Mouse (Mus musculus): Measurements from ENCODE around the gene Lair1.
"Not testable (repeated sequence)": the region's sequence is repeated elsewhere in the genome, so short reads cannot be mapped to it uniquely, and the experiment has no call there.

Gene Lair1

DNA sequence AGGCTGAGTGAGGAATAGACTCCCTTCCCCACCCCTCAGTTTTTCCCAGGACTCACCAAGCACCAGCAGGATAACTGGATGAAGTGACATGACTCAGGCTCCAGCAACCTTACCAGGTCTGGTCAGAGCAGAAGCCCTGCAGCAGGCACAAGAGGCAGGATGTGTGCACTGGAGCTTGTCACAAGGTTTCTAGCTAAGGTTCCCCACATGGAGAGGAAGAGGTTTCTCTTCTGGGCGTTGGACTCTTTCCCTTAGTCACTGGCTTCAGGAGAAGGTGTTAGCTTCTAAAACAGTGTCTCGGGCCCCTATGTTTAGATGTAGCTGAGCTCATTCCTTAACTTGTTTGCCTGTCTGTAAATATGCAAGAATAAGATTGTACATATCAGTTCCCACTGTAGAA is at the start of gene Lair1:
Gene Lair1, minus strand, starts transcription at position 192 of the 400 bp plus-strand sequence.
- DNase-seq (ENCODE audit: low spot score): no peak

DNA sequence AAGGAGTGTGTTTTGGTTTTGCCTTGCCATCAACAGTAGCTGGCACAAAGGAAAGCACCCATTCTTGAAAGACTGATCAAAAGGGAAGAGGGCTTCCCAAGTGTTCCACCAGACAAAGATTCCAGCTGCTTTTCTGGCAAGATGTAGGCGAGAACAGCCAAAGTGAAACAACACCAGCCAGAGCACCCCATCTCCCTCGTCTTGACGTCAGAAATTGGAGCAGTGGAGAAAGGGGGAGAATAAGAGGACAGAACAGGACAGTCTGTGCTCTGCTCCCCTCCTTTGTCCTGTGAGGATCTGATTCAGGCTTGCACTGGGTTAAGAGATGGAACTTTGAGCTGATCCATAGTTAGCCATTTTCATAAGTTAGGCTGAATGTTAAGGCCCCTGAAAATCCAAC is 48.8 kb upstream of the Lair1 start:
- DNase-seq (ENCODE audit: low spot score): no peak

- peak; percentile 83 for DNase-seq (ENCODE audit: low spot score)
Observed at GRCm38 (mm10) chr7:4103411-4103810, 40.4 kb upstream of the Lair1 start.

DNA sequence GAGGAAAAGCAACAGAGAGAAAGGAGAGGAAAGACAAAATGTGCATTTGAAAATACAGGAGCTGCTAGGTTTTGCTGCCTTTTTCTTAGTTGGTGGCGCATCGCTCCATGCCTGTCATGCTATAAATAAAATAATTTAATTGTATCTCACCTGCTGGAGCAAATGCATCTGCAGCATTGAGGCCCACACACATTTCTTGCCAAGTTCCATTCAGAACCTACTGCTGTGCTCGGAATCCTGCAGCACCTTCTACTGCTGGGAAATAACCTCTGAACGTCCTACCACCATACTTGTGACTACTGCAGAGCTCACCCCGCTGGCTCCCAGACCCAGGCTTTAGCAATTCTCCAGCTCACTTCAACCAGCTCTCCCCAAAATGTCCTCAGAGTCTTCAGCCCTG is 38.1 kb upstream of the Lair1 start:
- DNase-seq (ENCODE audit: low spot score): no peak

GRCm38 (mm10) chr7:4098832-4099231 is 35.8 kb upstream of the Lair1 start:
- DNase-seq (ENCODE audit: low spot score): no peak

GRCm38 (mm10) chr7:4098301-4098700 is 35.3 kb upstream of the Lair1 start:
- DNase-seq (ENCODE audit: low spot score): no peak

DNA sequence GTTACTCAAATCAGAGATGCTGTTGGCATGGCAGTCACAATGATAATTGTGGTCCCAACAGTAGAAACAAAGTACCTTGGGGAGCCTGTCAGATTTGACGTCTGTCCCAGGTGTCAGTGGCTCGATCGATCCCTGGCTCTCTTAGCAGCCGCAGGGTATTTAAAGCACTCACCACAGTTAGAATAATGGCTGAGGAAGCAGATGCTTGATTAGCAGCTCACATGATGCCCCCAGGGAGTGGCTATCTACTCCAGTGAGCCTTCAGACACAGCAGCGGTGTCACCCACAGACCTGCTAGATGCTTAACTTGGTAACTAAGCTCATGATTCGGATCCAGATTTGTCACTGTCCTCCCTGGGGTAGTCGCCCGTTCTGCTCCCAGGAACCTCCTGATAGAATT is 28.2 kb upstream of the Lair1 start:
- peak; percentile 37 for DNase-seq (ENCODE audit: low spot score)

DNA sequence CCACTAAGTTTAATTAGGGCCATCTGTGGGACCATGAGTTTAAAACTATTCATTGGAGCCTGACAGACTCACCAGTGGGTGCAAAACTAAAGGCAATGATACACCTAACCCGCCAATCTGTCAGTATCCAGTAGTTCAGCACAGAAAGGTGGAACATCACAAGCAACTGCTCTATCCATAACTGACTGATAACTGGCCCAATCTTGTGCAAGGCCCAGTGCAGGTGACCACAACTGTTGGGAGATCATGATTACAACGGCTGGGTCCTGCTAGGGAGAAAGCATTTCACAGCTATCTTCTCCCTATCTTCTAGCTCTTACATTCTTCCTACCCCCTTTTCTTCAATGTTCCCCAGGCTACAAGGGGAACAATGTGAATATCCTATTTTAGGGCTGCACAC is 25.7 kb upstream of the Lair1 start:
- DNase-seq (ENCODE audit: low spot score): no peak

GRCm38 (mm10) chr7:4087896-4088480 is 25.0 kb upstream of the Lair1 start:
- DNase-seq (ENCODE audit: low spot score): no peak

GRCm38 (mm10) chr7:4087238-4087895 is 24.4 kb upstream of the Lair1 start:
- no peak for DNase-seq (ENCODE audit: low spot score)

- no peak for DNase-seq (ENCODE audit: low spot score)
Observed at GRCm38 (mm10) chr7:4085562-4085961, 22.6 kb upstream of the Lair1 start.

DNA sequence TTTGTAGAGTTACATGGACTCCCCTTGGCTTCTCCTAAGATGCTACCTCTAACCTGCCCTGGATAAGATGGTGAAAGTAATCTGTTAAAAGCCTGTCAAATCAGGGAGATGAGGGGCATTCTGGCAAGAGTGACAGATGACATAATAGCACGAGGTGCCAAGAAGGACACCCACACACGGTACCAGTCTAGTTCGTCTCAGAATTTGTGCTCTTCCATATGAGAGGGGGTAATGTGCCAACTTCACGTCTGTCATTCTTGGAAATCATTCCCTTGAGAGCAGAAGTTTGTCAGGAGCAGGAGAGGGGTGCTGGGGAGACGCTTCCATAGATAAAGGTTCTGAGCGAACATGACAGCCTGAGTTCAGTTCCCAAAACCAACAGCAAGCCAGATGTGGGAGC is 21.2 kb upstream of the Lair1 start:
- DNase-seq (ENCODE audit: low spot score): no peak

GRCm38 (mm10) chr7:4082804-4083203 is 19.8 kb upstream of the Lair1 start:
- no peak for DNase-seq (ENCODE audit: low spot score)

DNA sequence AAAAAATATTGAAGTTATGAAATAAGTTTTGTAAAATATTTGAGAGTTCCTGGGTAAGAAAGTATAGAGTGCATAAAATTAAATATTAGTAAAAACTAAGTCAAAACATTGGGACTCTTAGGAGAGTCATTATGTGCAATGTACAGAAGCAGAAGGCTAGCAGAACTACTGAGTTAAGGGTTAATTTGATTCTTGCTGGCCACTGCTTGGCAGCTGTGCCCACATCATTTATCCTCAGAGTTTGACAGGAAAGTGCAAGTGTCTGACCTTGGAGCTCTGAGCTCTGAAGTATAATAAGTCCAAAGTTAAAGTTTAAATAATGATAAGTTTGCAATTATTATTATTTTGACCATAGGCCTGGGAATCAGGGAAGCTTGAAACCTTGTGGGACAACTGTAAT is 18.7 kb upstream of the Lair1 start:
- no peak for DNase-seq (ENCODE audit: low spot score)

DNA sequence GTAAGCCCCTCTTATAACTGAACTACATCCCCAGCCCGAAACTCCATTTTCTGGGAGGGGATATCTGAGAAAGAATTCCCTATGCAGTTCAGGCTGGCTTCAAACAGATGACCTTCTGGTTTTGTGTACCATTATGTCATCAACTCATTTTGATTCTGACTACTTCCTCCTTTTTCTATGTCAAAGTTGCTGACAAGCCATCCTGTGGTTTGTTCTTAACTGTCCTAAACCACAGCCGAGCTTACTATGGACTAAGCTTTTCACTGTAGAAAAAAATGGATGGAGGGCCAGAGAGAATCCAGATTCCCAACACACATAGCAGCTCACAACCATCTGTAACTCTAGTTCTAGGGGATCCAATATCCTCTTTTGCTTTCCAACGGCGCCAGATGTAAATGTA is 17.5 kb upstream of the Lair1 start:
- no peak for DNase-seq (ENCODE audit: low spot score)

GRCm38 (mm10) chr7:4079511-4079910 is 16.5 kb upstream of the Lair1 start:
- DNase-seq (ENCODE audit: low spot score): no peak

GRCm38 (mm10) chr7:4073144-4073543 is 10.1 kb upstream of the Lair1 start:
- DNase-seq (ENCODE audit: low spot score): no peak

DNA sequence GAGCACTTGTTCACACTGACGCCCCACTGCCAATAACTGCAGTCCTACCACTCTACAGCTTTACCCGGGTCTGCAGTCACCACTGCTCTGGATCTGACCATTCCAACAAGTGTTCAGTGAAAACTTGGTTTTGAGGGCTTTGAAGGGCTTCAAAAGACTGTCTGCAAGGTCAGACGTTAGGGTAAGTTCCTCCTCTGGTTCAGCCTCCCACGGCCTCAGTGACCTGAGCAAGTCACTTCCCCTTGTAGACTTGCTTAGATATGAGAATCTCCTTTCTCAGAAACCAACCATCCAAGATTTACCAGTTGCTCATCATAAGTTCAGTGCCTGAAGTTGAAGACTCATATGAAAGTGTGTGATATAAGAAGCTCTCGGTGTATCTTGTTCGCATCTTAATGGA is 8.1 kb upstream of the Lair1 start:
- no peak for DNase-seq (ENCODE audit: low spot score)

DNA sequence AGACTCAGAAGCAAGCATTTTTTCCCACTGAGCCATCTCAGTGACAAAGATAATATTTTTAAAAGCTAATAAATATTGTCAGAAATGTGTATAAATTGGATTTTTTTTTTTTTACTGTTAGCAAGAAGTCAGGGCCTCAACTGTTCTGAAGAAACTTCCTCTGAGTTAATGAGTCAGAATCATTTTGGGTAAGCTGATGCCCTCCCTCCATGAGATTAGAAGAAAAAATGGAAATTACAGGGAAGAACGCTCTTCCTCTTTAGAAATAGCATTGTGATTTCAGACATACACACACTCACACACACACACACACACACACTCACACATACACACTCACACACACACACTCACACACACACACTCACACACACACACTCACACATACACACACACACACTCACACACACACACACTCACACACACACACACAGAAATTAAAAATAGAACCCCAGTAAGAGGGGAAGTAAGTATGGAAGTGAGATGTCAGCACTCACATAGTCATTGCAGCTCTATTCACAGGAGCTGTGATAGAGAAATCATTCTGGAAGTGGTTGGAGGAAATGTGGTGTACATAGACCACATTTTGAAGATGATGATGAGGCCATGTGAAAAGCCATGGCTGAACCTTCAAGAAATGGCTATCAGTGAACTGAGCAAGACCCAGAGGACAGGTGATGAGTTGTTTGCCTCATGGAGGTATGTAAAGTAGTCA is 866 bp upstream of the Lair1 start:
- DNase-seq (ENCODE audit: low spot score): no peak

GRCm38 (mm10) chr7:4060602-4061188 is 2.3 kb downstream of the Lair1 start:
- DNase-seq (ENCODE audit: low spot score): not testable (repeated sequence)

- DNase-seq (ENCODE audit: low spot score): peak; percentile 40
Observed at GRCm38 (mm10) chr7:4026794-4027421, 36.1 kb downstream of the Lair1 start.

- DNase-seq (ENCODE audit: low spot score): not testable (repeated sequence)
Observed at GRCm38 (mm10) chr7:4004636-4005035, 58.4 kb downstream of the Lair1 start.

- not testable (repeated sequence) for DNase-seq (ENCODE audit: low spot score)
Observed at GRCm38 (mm10) chr7:4003996-4004395, 59.0 kb downstream of the Lair1 start.

Data from retina, embryonic 14.5 days (tissue).